In the genomic region with DNA sequence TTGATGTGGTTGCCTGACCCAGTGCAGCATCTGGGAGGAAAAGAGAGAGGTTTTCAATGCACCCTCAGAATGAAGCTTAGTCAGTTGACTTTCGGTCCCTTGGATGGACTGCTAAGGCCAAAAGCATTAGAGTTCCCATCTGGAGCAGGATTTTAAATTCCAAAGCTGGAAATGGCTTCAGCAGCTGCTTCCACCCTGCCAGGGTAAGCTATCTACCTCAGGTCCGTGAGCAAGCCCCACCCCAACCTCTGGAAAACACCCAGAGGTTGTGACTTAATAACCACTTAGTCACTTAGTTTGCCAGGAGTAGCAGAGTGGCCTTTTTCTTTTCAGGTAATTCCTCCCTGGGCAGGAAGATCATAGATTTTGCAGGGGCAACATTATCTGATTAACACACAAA, we compare ENCODE assay signal across 30 mouse cellular contexts. TPM values are rescaled to one million over a fixed set of nuclear protein-coding genes. Genes with fewer than 3 reads are reported as not detected.
DNase-seq lines count a peak whose midpoint lies in the region; ATAC-seq and TF ChIP-seq lines count a peak whose summit lies in the region.
"Had no signal": no experiment of that assay in that cellular context is flagged by ENCODE, and none has a peak within 500 bp of the region (broad histone marks: within the 10 kb centered on the region; RNA-seq: fewer than 3 reads in every experiment).

No protein-coding gene starts in this region.

- TF ChIP-seq CTCF in kidney, adult 2 months (conservative IDR thresholded peaks at IDR 0.05; ENCODE audit: insufficient read depth, insufficient read length, low read depth, low read length) = no peak

- no peaks in the 10 kb centered on the region for H3K27me3 ChIP-seq in kidney, adult 2 months (replicated peaks; ENCODE audit: control insufficient read depth, insufficient read depth, low read length)
- no peaks in the 10 kb centered on the region for H3K27me3 ChIP-seq in kidney, embryonic 14.5 days (ENCODE audit: control insufficient read depth, insufficient read depth, low read length)
- H3K27me3 ChIP-seq: embryonic facial prominence, embryonic 13.5 days; forebrain, embryonic 13.5 days; heart, embryonic 15.5 days; hindbrain, embryonic 13.5 days; limb, embryonic 13.5 days; midbrain, embryonic 13.5 days had no signal

- no peaks in the 10 kb centered on the region for H3K9me3 ChIP-seq in kidney, embryonic 14.5 days (ENCODE audit: control insufficient read depth, low read length)
- H3K9me3 ChIP-seq: embryonic facial prominence, embryonic 13.5 days; forebrain, embryonic 13.5 days; heart, embryonic 15.5 days; hindbrain, embryonic 13.5 days; limb, embryonic 13.5 days; liver, embryonic 13.5 days; midbrain, embryonic 13.5 days had no signal

- peak; percentile 38 for DNase-seq in gastrocnemius, adult 18-20 months (ENCODE audit: low spot score)
- no peak for DNase-seq in gastrocnemius, adult 8-10 months (ENCODE audit: low spot score in 2 of 2)
- DNase-seq in kidney, adult 2 months = peak; percentile 47
- DNase-seq in heart, adult 9 months (ENCODE audit: low spot score in 2 of 2) = peak; percentile 72 to 86
- peak; percentile 24 for DNase-seq in heart, postnatal 4 days
- DNase-seq in embryo, embryonic 9.5 days (ENCODE audit: extremely low spot score) = no peak
- DNase-seq in left cerebral cortex, adult 11 months (ENCODE audit: low spot score) = no peak
- DNase-seq: adrenal gland, postnatal 10 days; cerebellum, adult 2 months; cerebellum, postnatal 25 days; gastrocnemius, postnatal 10 days; kidney, adult 11 months; kidney, postnatal 10 days; liver, embryonic 13.5 days; lung, adult 2 months; right cerebral cortex, postnatal 14 days; thymus, adult 2 months; thymus, postnatal 4 days had no signal

- H3K27ac ChIP-seq in kidney, adult 2 months (ENCODE audit: insufficient read depth, low read depth, low read length) = no peak overlapping the region
- no peak overlapping the region for H3K27ac ChIP-seq in kidney, embryonic 14.5 days (ENCODE audit: low read depth, low read length)
- H3K27ac ChIP-seq: embryonic facial prominence, embryonic 13.5 days; forebrain, embryonic 13.5 days; hindbrain, embryonic 13.5 days; limb, embryonic 13.5 days; liver, embryonic 13.5 days; midbrain, embryonic 13.5 days had no signal

- H3K4me1 ChIP-seq in kidney, adult 2 months (ENCODE audit: control insufficient read depth, insufficient read depth, low read length) = peaks cover 4% of the 10 kb centered on the region; the same call in 1 of the 2 replicates
- peaks cover 15% of the 10 kb centered on the region for H3K4me1 ChIP-seq in kidney, embryonic 14.5 days (ENCODE audit: control insufficient read depth, insufficient read depth, low read length)

- H3K36me3 ChIP-seq in kidney, adult 2 months (ENCODE audit: control insufficient read depth, insufficient read depth, low read length) = no peaks in the 10 kb centered on the region
- no peaks in the 10 kb centered on the region for H3K36me3 ChIP-seq in kidney, embryonic 14.5 days (ENCODE audit: control insufficient read depth, insufficient read depth, low read length)
- H3K36me3 ChIP-seq: embryonic facial prominence, embryonic 13.5 days; heart, embryonic 15.5 days; hindbrain, embryonic 13.5 days; limb, embryonic 13.5 days; liver, embryonic 13.5 days; midbrain, embryonic 13.5 days had no signal

- no peak overlapping the region for H3K4me3 ChIP-seq in kidney, adult 2 months (ENCODE audit: insufficient read depth, low read depth, low read length)
- H3K4me3 ChIP-seq in kidney, embryonic 14.5 days (ENCODE audit: low read length) = no peak overlapping the region
- H3K4me3 ChIP-seq: embryonic facial prominence, embryonic 13.5 days; erythroblast, embryonic 14.5 days; forebrain, embryonic 13.5 days; heart, embryonic 15.5 days; hindbrain, embryonic 13.5 days; layer of hippocampus, adult 2 months; limb, embryonic 13.5 days; liver, embryonic 13.5 days; megakaryocyte, embryonic 14.5 days; midbrain, embryonic 13.5 days had no signal

- TF ChIP-seq POLR2A in kidney, adult 2 months (IDR thresholded peaks at IDR 0.05; ENCODE audit: low read depth, low read length) = no peak

- WGBS in kidney, adult 2 months = 51% methylated on average over 2 of the region's 2 CpGs
- WGBS in kidney, embryonic 14.5 days = 70% methylated on average over 2 of the region's 2 CpGs

- H3K4me2 ChIP-seq in kidney, embryonic 14.5 days (replicated peaks; ENCODE audit: low read depth, low read length) = no peak overlapping the region
- H3K4me2 ChIP-seq: embryonic facial prominence, embryonic 13.5 days; forebrain, embryonic 13.5 days; heart, embryonic 15.5 days; hindbrain, embryonic 13.5 days; limb, embryonic 13.5 days; liver, embryonic 13.5 days; midbrain, embryonic 13.5 days had no signal

- H3K9ac ChIP-seq in kidney, embryonic 14.5 days (ENCODE audit: low read depth, low read length) = no peak overlapping the region
- H3K9ac ChIP-seq: embryonic facial prominence, embryonic 13.5 days; forebrain, embryonic 13.5 days; heart, embryonic 15.5 days; hindbrain, embryonic 13.5 days; limb, embryonic 13.5 days; liver, embryonic 13.5 days; midbrain, embryonic 13.5 days had no signal

- no peak for ATAC-seq in kidney, embryonic 14.5 days (ENCODE audit: low FRiP score, low TSS enrichment)
- ATAC-seq: activated CD4-positive, CD25-positive, alpha-beta regulatory T cell, adult 4 months; forebrain, embryonic 13.5 days; midbrain, embryonic 13.5 days had no signal

RNA-seq across cellular contexts. Expression of a gene that starts 3.0 kb away (rescaled TPM):
- 10 to 100 TPM; 83.4 to 98.3 TPM for total RNA-seq in gastrocnemius, adult 18-20 months (2021)
- total RNA-seq in gastrocnemius, adult 8-10 months (2022) = 10 to 100 TPM; 71.4 to 96.4 (median 80.9) TPM
- polyA plus RNA-seq in kidney, adult 2 months (2012; rRNA removed) = 30.4 and 33.5 TPM in 2 replicates
- 77.0 and 98.6 TPM in 2 replicates for polyA plus RNA-seq in kidney, embryonic 14.5 days (2014; fragmentation: Nextera tagmentation; extraction: Ambion mirVana)
- 100 to 1,000 TPM; 128 to 132 TPM for total RNA-seq in heart, postnatal 4 days (2021)

RNA-seq across cellular contexts. Expression of a gene that starts 36.5 kb away (rescaled TPM):
- 10 to 100 TPM; 41.6 to 82.1 TPM for total RNA-seq in gastrocnemius, adult 18-20 months (2021)
- total RNA-seq in gastrocnemius, adult 8-10 months (2022) = 10 to 100 TPM; 12.2 to 60.0 (median 32.3) TPM
- 1.4 and 2.5 TPM in 2 replicates for polyA plus RNA-seq in kidney, adult 2 months (2012; rRNA removed)
- polyA plus RNA-seq in kidney, embryonic 14.5 days (2014; fragmentation: Nextera tagmentation; extraction: Ambion mirVana) = 0.47 TPM in 2 replicates
- under 1 TPM; 0.27 to 0.45 TPM for total RNA-seq in heart, postnatal 4 days (2021)
- total RNA-seq: monocyte, adult 5-6 weeks had no signal
- polyA plus RNA-seq: activated CD4-positive, CD25-positive, alpha-beta regulatory T cell, adult 4 months; erythroblast, embryonic 14.5 days had no signal

Comparison
In these comparisons a context has a peak if more than half of its experiments do, and no peak if none do; other contexts are left out.
1. DNase-seq: peak in gastrocnemius, adult 18-20 months (single experiment), kidney, adult 2 months (single experiment), heart, adult 9 months (2 of 2) and heart, postnatal 4 days (single experiment); none in gastrocnemius, adult 8-10 months (0 of 2), embryo, embryonic 9.5 days (single experiment) and left cerebral cortex, adult 11 months (single experiment).
2. RNA of a gene that starts 36.5 kb away (total RNA-seq): 41.6 to 82.1 TPM in gastrocnemius, adult 18-20 months and 12.2 to 60.0 TPM in gastrocnemius, adult 8-10 months; 0.27 to 0.45 TPM in heart, postnatal 4 days; every median in the first group is over 4 times any median in the second.